Mouse (Mus musculus): ENCODE data around the gene Slc25a33.

- TF ChIP-seq POLR2A (IDR thresholded peaks at IDR 0.05; ENCODE audit: insufficient read depth, low read depth, low read length) (no peak), CTCF (IDR thresholded peaks at IDR 0.05; ENCODE audit: insufficient read depth, low read depth, low read length) (no peak)
Observed at GRCm38 (mm10) chr4:149794966-149795477, 20.9 kb upstream of the Slc25a33 start.
